Mouse (Mus musculus) hindbrain, embryonic 11.5 days (tissue): ENCODE data around the gene Best3. TPM values are rescaled to one million over a fixed set of nuclear protein-coding genes. Genes with fewer than 3 reads are reported as not detected.

ENCODE experiments used
- ATAC-seq: fragments of 200-750 bp; cut with Nextera tagmentation; 2 replicates; pipeline ENCODE4 v1.8.0; 2017; ENCODE audit warnings: mild to moderate bottlenecking, moderate TSS enrichment, moderate library complexity; ENCODE audit not compliant: low FRiP score
- DNase-seq: peaks from one replicate; pipeline ENCODE4 v3.0.0-alpha.2; 2015; ENCODE audit warnings: low spot score
- H3K27ac ChIP-seq: fragments of 300-500 bp; sonication (generic); 2 replicates; pipeline ENCODE4 v1.5.1; 2014; ENCODE audit warnings: mild to moderate bottlenecking, low read depth, low read length
- H3K27me3 ChIP-seq: fragments of 300-500 bp; sonication (generic); 2 replicates; pipeline ENCODE4 v1.6.1; 2014; ENCODE audit warnings: mild to moderate bottlenecking, low read length, moderate library complexity, mixed read lengths; ENCODE audit not compliant: control insufficient read depth, insufficient read depth
- H3K36me3 ChIP-seq: fragments of 300-500 bp; sonication (generic); 2 replicates; pipeline ENCODE4 v1.6.1; 2014; ENCODE audit warnings: mild to moderate bottlenecking, low read length, moderate library complexity, mixed read lengths; ENCODE audit not compliant: control insufficient read depth, insufficient read depth
- H3K4me1 ChIP-seq: fragments of 300-500 bp; sonication (generic); replicated peaks from 2 replicates; pipeline ENCODE4 v1.6.1; 2014; ENCODE audit warnings: low read length, mixed read lengths; ENCODE audit not compliant: control insufficient read depth, insufficient read depth
- H3K4me2 ChIP-seq: fragments of 300-500 bp; sonication (generic); replicated peaks from 2 replicates; pipeline ENCODE4 v1.6.1; 2014; ENCODE audit warnings: mild to moderate bottlenecking, low read depth, low read length
- H3K4me3 ChIP-seq: fragments of 300-500 bp; sonication (generic); 2 replicates; pipeline ENCODE4 v1.5.1; 2014; ENCODE audit warnings: low read depth, low read length
- H3K9ac ChIP-seq: fragments of 300-500 bp; sonication (generic); 2 replicates; pipeline ENCODE4 v1.6.1; 2014; ENCODE audit warnings: low read depth, low read length
- H3K9me3 ChIP-seq: fragments of 300-500 bp; sonication (generic); 2 replicates; pipeline ENCODE4 v1.6.1; 2016; ENCODE audit warnings: low read length; ENCODE audit not compliant: control insufficient read depth
- WGBS: fragments of 180-500 bp; shearing (Covaris S2); extraction: QIAGEN DNeasy Blood & Tissue Kit; methylation state at CpG from one replicate; pipeline ENCODE4 v1.1.7; 2014; 5-methylcytosine and 5-hydroxymethylcytosine counted together
- polyA plus RNA-seq: library from polyadenylated mRNA; unstranded; fragments of >200 nt; fragmentation: Nextera tagmentation; extraction: Ambion mirVana; gene quantifications from 2 replicates; pipeline ENCODE4 v1.2.1, GENCODE M21; 2014

The Best3 gene
- polyA plus RNA-seq, 1 experiment from 2014 or later, result 0.20 TPM

- H3K9ac ChIP-seq, result no peak overlapping the region
- H3K36me3 ChIP-seq, result peaks cover 21% of the 10 kb centered on the region
- no peak overlapping the region for H3K4me3 ChIP-seq
- H3K9me3 ChIP-seq, result no peaks in the 10 kb centered on the region
- H3K27ac ChIP-seq, result no peak overlapping the region
- H3K4me1 ChIP-seq, result no peaks in the 10 kb centered on the region
- no peak for DNase-seq
- no peak for ATAC-seq
- no peaks in the 10 kb centered on the region for H3K27me3 ChIP-seq
- no peak overlapping the region for H3K4me2 ChIP-seq
- WGBS, result 84% methylated on average over 4 of the region's 4 CpGs
Measured at GRCm38 (mm10) chr10:117049961-117050597, 64.0 kb downstream of the Best3 start.

DNA sequence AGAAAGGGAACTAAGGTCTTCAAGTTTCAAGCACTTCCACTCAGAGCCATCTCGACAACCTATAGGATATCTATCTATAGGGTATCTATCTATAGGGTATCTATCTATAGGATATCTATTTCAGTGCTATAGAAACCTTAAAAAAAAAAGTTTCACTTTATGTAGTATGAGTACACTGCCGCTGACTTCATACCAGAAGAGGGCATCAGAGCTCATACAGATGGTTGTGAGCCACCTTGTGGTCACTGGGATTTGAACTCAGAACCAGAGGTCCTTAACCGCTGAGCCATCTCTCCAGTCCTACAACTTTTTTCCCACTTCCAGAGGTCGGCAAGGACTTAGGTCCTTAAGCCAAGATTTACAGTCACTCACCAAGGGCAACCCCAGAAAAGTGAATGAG, 69.6 kb downstream of the Best3 start:
- H3K27me3 ChIP-seq, result no peaks in the 10 kb centered on the region
- ATAC-seq (no peak), DNase-seq (no peak)
- peaks cover 52% of the 10 kb centered on the region for H3K36me3 ChIP-seq
- no peak overlapping the region for H3K4me2 ChIP-seq
- no peaks in the 10 kb centered on the region for H3K9me3 ChIP-seq
- H3K27ac ChIP-seq, result no peak overlapping the region
- H3K4me3 ChIP-seq, result no peak overlapping the region
- no peaks in the 10 kb centered on the region for H3K4me1 ChIP-seq
- no peak overlapping the region for H3K9ac ChIP-seq
- WGBS, result 96% methylated on average over 4 of the region's 4 CpGs

DNA sequence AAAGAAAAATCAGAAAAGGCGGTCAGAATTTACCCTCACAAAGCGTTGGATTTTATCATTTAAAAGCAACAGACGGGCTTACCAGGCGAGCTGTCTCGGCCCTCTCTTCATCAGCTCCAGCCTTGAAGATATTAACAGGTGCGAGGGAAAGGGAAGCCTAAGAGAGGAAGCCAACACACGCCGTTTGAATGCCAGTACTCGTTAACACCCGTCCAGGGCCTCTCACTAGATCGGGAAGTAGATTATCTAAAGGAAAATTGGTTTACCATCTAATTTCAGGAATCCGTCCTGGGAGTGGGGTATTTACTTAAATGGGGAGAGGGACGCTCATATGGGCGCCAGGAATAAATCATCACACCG, 76.8 kb downstream of the Best3 start:
- Histone ChIP-seq H3K4me2 (peak overlapping the region; percentile 45), H3K36me3 (peaks cover 18% of the 10 kb centered on the region), H3K4me1 (no peaks in the 10 kb centered on the region), H3K9ac (peak overlapping the region; percentile 68), H3K27me3 (no peaks in the 10 kb centered on the region), H3K27ac (no peak overlapping the region), H3K4me3 (peak overlapping the region; percentile 82), H3K9me3 (no peaks in the 10 kb centered on the region)
- ATAC-seq (peak; percentile 1; the same call in 1 of the 2 replicates), DNase-seq (no peak)
- WGBS, result 4% methylated on average over 15 of the region's 15 CpGs

DNA sequence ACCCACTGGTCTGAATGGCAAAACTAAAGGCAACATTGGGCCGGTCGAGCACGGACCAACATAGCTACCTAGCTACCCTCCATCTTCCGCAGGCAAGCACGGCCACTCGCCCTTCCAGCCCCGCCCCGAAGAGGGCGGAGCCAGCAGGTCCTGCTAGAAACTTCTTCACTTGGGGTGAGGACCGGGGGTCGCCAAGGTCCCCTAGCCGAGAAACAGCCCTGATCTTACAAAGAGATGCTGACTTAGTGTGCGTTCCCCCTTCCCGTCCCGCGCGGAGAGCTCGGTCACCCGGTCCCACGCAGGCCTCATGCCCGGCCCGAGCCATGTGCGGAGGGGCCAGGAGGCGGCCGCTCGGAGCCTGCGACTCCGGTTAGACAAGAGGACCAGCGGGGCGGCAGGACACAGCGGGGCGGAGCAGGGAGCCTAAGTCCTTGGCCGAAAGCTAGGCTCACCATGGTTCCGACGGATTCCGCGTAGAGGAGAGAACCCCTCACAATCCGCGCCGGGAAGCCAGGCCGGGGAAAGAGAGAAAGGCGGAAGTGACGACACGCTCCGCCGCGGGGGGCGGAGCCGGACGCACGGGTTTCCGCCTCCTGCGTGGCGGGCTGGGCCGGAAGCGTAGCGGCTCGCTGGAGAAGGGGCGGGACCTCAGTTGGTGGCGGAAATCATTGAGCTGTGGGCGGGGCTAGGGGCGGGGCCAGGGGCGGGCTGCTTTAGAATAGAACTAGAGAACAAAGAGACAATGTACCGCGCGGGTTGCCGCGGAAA, 77.3 kb downstream of the Best3 start, which contains the start of gene Cct2:
Gene Cct2 (minus strand): TSS at position 561 of the 768 bp plus-strand sequence.
- Histone ChIP-seq H3K4me2 (peak within 1 kb of the TSS; percentile 45), H3K9me3 (no peaks in the 10 kb centered on the region), H3K9ac (peak within 1 kb of the TSS; percentile 68), H3K4me1 (no peaks in the 10 kb centered on the region), H3K4me3 (peak within 1 kb of the TSS; percentile 82), H3K27ac (peak within 1 kb of the TSS; percentile 43), H3K36me3 (peaks cover 18% of the 10 kb centered on the region), H3K27me3 (no peaks in the 10 kb centered on the region)
- DNase-seq, result peak; percentile 99
- ATAC-seq, result peak; percentile 95
- under 1% methylated on average over 67 of the region's 68 CpGs for WGBS

- no peaks in the 10 kb centered on the region for H3K4me1 ChIP-seq
- ATAC-seq, result peak; percentile 54
- peak overlapping the region; percentile 82 for H3K4me3 ChIP-seq
- H3K36me3 ChIP-seq, result peaks cover 13% of the 10 kb centered on the region
- H3K9me3 ChIP-seq, result no peaks in the 10 kb centered on the region
- H3K4me2 ChIP-seq, result peak overlapping the region; percentile 29; the same call in 1 of the 2 replicates
- peak; percentile 53 for DNase-seq
- no peak overlapping the region; the same call in 1 of the 2 replicates for H3K27ac ChIP-seq
- WGBS, result 12% methylated on average over 7 of the region's 7 CpGs
- H3K27me3 ChIP-seq, result no peaks in the 10 kb centered on the region
- peak overlapping the region; percentile 48; the same call in 1 of the 2 replicates for H3K9ac ChIP-seq
Measured at GRCm38 (mm10) chr10:117064076-117064475, 78.0 kb downstream of the Best3 start.

DNA sequence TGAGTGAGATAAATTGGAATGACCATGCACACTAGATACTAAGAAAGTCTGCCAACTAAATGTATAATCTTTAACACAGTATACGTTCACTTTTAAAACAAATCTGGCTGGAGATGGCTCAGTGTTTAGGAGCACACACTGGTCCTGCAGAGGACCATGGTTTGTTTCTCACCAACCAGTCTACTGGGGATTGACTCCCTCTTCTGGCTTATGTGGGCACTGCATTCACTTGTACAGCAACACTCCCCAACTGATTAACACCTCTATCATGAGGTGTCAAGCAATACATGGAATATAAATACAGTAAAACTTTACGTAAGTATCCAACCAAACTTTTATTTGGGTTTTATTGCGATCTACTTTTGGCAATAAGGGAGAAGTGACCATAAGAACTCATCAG, 83.0 kb downstream of the Best3 start:
- Histone ChIP-seq H3K36me3 (no peaks in the 10 kb centered on the region; the same call in 1 of the 2 replicates), H3K4me1 (no peaks in the 10 kb centered on the region), H3K27ac (no peak overlapping the region), H3K4me2 (no peak overlapping the region), H3K27me3 (no peaks in the 10 kb centered on the region), H3K4me3 (no peak overlapping the region), H3K9me3 (no peaks in the 10 kb centered on the region), H3K9ac (no peak overlapping the region)
- WGBS, result 96% methylated on average over 3 of the region's 3 CpGs
- ATAC-seq (no peak), DNase-seq (no peak)

- no peak overlapping the region for H3K4me3 ChIP-seq
- no peak for ATAC-seq
- no peak for DNase-seq
- no peaks in the 10 kb centered on the region for H3K27me3 ChIP-seq
- no peak overlapping the region for H3K9ac ChIP-seq
- no peaks in the 10 kb centered on the region for H3K9me3 ChIP-seq
- 94% methylated on average over 18 of the region's 18 CpGs for WGBS
- no peaks in the 10 kb centered on the region for H3K4me1 ChIP-seq
- peaks cover 2% of the 10 kb centered on the region; the same call in 1 of the 2 replicates for H3K36me3 ChIP-seq
- no peak overlapping the region for H3K27ac ChIP-seq
- no peak overlapping the region for H3K4me2 ChIP-seq
Measured at GRCm38 (mm10) chr10:117072191-117072888, 86.2 kb downstream of the Best3 start.

DNA sequence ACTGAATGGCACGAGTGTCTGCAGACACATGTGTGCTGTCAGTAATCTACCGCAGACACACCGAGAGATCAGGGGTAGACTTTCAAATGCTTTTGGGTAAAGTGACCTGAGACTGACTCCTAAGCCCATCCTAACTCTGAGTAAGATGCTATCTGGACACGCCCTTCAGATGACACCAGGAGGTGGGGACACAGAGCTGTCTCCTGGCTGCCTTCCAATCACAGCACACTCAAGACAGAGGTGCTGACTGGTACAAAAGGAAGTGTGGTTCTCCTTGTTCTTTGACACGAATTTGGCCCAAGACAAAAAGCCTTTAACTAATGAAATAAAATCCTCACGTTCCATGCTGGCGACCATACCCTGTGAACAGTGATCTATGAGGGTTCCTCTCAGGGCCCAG, 87.1 kb downstream of the Best3 start:
- ATAC-seq, result no peak
- no peak overlapping the region for H3K9ac ChIP-seq
- H3K4me3 ChIP-seq, result no peak overlapping the region
- no peaks in the 10 kb centered on the region for H3K4me1 ChIP-seq
- H3K36me3 ChIP-seq, result peaks cover 2% of the 10 kb centered on the region; the same call in 1 of the 2 replicates
- no peaks in the 10 kb centered on the region for H3K9me3 ChIP-seq
- H3K27ac ChIP-seq, result no peak overlapping the region
- H3K27me3 ChIP-seq, result no peaks in the 10 kb centered on the region
- no peak for DNase-seq
- H3K4me2 ChIP-seq, result no peak overlapping the region
- WGBS, result 90% methylated on average over 7 of the region's 7 CpGs
